Mouse (Mus musculus) MN1 (cell line): Measurements from ENCODE around the gene Gm10778.
"Not testable (repeated sequence)": the region's sequence is repeated elsewhere in the genome, so short reads cannot be mapped to it uniquely, and the experiment has no call there.

Experiments
- DNase-seq: peaks from one replicate; pipeline ENCODE4 v3.0.0-alpha.2; 2016; ENCODE audit warnings: low spot score

The Gm10778 gene

GRCm38 (mm10) chr10:81628390-81628789, 20.5 kb upstream of the Gm10778 start, which contains the start of gene Ankrd24:
TSS of gene Ankrd24 (plus strand) at chr10:81628540.
- no peak for DNase-seq

- DNase-seq, result peak; percentile 51
These were observed 15.4 kb upstream of the Gm10778 start for GRCm38 (mm10) chr10:81633253-81634099.

GRCm38 (mm10) chr10:81636338-81636737, 12.5 kb upstream of the Gm10778 start:
- no peak for DNase-seq

- DNase-seq, result no peak
These were observed 10.8 kb upstream of the Gm10778 start for GRCm38 (mm10) chr10:81638101-81638500.

- not testable (repeated sequence) for DNase-seq
These were observed 8.0 kb upstream of the Gm10778 start for GRCm38 (mm10) chr10:81640825-81641224.

- DNase-seq, result no peak
These were observed 7.3 kb upstream of the Gm10778 start for GRCm38 (mm10) chr10:81641566-81641965.

GRCm38 (mm10) chr10:81641978-81642647, 6.7 kb upstream of the Gm10778 start:
- no peak for DNase-seq

- peak; percentile 27 for DNase-seq
These were observed 6.0 kb upstream of the Gm10778 start for GRCm38 (mm10) chr10:81642648-81643448.

- peak; percentile 96 for DNase-seq
These were observed 5.3 kb upstream of the Gm10778 start for GRCm38 (mm10) chr10:81643449-81644055.

- DNase-seq, result no peak
These were observed 4.7 kb upstream of the Gm10778 start for GRCm38 (mm10) chr10:81644162-81644561.

- DNase-seq, result no peak
These were observed 4.1 kb upstream of the Gm10778 start for GRCm38 (mm10) chr10:81644716-81645115.

GRCm38 (mm10) chr10:81645391-81645790, 3.5 kb upstream of the Gm10778 start:
- DNase-seq, result no peak

- no peak for DNase-seq
These were observed 2.8 kb upstream of the Gm10778 start for GRCm38 (mm10) chr10:81646015-81646555.

- DNase-seq, result no peak
These were observed 6.3 kb downstream of the Gm10778 start for GRCm38 (mm10) chr10:81655178-81655577.

- no peak for DNase-seq
These were observed 7.3 kb downstream of the Gm10778 start for GRCm38 (mm10) chr10:81656174-81656573.

- DNase-seq, result not testable (repeated sequence)
These were observed 38.3 kb downstream of the Gm10778 start for GRCm38 (mm10) chr10:81687114-81687513.

GRCm38 (mm10) chr10:81704531-81705301, 55.9 kb downstream of the Gm10778 start, which contains the start of gene Zfp433:
TSS of gene Zfp433 (plus strand) at chr10:81704825.
- not testable (repeated sequence) for DNase-seq
